Mouse (Mus musculus): Measurements from ENCODE around the gene Ppp3ca. TPM values are rescaled to one million over a fixed set of nuclear protein-coding genes. Genes with fewer than 3 reads are reported as not detected.

Gene Ppp3ca
- polyA plus RNA-seq, 1 experiment: 9.7 TPM

- Histone ChIP-seq H3ac (ENCODE audit: control insufficient read depth, insufficient read length, low read depth) (no peak overlapping the region), H3K27me3 (ENCODE audit: control insufficient read depth, insufficient read depth, insufficient read length) (no peaks in the 10 kb centered on the region), H3K4me3 (ENCODE audit: insufficient read depth, poor library complexity, severe bottlenecking) (no peak overlapping the region), H3K36me3 (ENCODE audit: control insufficient read depth, insufficient read depth) (no peaks in the 10 kb centered on the region), H3K79me2 (ENCODE audit: control insufficient read depth, insufficient read depth) (peaks cover 98% of the 10 kb centered on the region), H3K79me3 (ENCODE audit: low read depth) (peaks cover 54% of the 10 kb centered on the region)
- TF ChIP-seq CEBPB (IDR thresholded peaks at IDR 0.05; ENCODE audit: low read depth) (no peak), CTCF (IDR thresholded peaks at IDR 0.05; ENCODE audit: control insufficient read depth, insufficient read depth, insufficient read length) (no peak), MYOG (IDR thresholded peaks at IDR 0.05; ENCODE audit: control insufficient read depth, extremely low read depth, insufficient read length) (no peak), USF1 (IDR thresholded peaks at IDR 0.05; ENCODE audit: low read depth) (no peak), MAX (IDR thresholded peaks at IDR 0.05) (no peak), MYOD1 (IDR thresholded peaks at IDR 0.05; ENCODE audit: control insufficient read depth, insufficient read length, low read depth) (no peak), FOSL1 (IDR thresholded peaks at IDR 0.05; ENCODE audit: insufficient read depth, low read length, poor library complexity, severe bottlenecking) (no peak)
These were observed 10.1 kb downstream of the Ppp3ca start for GRCm38 (mm10) chr3:136679903-136680491.

DNA sequence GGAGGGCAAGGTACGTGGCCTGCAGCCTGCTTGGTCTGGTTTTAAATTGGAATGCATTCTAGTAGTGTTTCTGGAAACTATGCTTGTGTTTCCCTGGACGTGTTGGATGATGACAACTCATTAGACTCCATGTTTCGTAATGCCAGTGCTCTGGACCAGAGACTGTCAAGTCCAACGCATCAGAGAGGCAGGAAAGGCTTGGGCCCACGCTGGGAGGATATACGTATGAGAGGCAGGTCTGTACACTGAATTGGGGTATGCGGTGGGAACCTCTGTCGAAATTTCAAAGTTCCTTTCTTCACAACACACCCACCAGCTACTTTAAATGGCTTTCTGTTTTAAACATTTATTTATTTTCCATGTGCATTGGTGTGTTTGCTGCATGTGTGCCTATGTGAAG, 12.3 kb downstream of the Ppp3ca start:
- TF ChIP-seq MYOD1 (IDR thresholded peaks at IDR 0.05; ENCODE audit: control insufficient read depth, insufficient read length, low read depth): no peak
- TF ChIP-seq CEBPB (IDR thresholded peaks at IDR 0.05; ENCODE audit: low read depth): no peak
- no peak for TF ChIP-seq MYOG (IDR thresholded peaks at IDR 0.05; ENCODE audit: control insufficient read depth, extremely low read depth, insufficient read length)
- no peak for TF ChIP-seq FOSL1 (IDR thresholded peaks at IDR 0.05; ENCODE audit: insufficient read depth, low read length, poor library complexity, severe bottlenecking)
- TF ChIP-seq MAX (IDR thresholded peaks at IDR 0.05): no peak
- no peak for TF ChIP-seq USF1 (IDR thresholded peaks at IDR 0.05; ENCODE audit: low read depth)
- no peak for TF ChIP-seq CTCF (IDR thresholded peaks at IDR 0.05; ENCODE audit: control insufficient read depth, insufficient read depth, insufficient read length)
- Histone ChIP-seq H3ac (ENCODE audit: control insufficient read depth, insufficient read length, low read depth) (no peak overlapping the region), H3K79me3 (ENCODE audit: low read depth) (peaks cover 46% of the 10 kb centered on the region), H3K79me2 (ENCODE audit: control insufficient read depth, insufficient read depth) (peaks cover 93% of the 10 kb centered on the region), H3K27me3 (ENCODE audit: control insufficient read depth, insufficient read depth, insufficient read length) (no peaks in the 10 kb centered on the region), H3K4me3 (ENCODE audit: insufficient read depth, poor library complexity, severe bottlenecking) (no peak overlapping the region), H3K36me3 (ENCODE audit: control insufficient read depth, insufficient read depth) (no peaks in the 10 kb centered on the region)

GRCm38 (mm10) chr3:136684191-136684958, 14.5 kb downstream of the Ppp3ca start:
- no peak overlapping the region for H3ac ChIP-seq (ENCODE audit: control insufficient read depth, insufficient read length, low read depth)
- H3K27me3 ChIP-seq (ENCODE audit: control insufficient read depth, insufficient read depth, insufficient read length): no peaks in the 10 kb centered on the region
- peaks cover 93% of the 10 kb centered on the region for H3K79me2 ChIP-seq (ENCODE audit: control insufficient read depth, insufficient read depth)
- H3K4me3 ChIP-seq (ENCODE audit: insufficient read depth, poor library complexity, severe bottlenecking): no peak overlapping the region
- peaks cover 46% of the 10 kb centered on the region for H3K79me3 ChIP-seq (ENCODE audit: low read depth)
- no peaks in the 10 kb centered on the region for H3K36me3 ChIP-seq (ENCODE audit: control insufficient read depth, insufficient read depth)
- TF ChIP-seq CTCF (IDR thresholded peaks at IDR 0.05; ENCODE audit: control insufficient read depth, insufficient read depth, insufficient read length) (no peak), CEBPB (IDR thresholded peaks at IDR 0.05; ENCODE audit: low read depth) (no peak), USF1 (IDR thresholded peaks at IDR 0.05; ENCODE audit: low read depth) (no peak), MYOD1 (IDR thresholded peaks at IDR 0.05; ENCODE audit: control insufficient read depth, insufficient read length, low read depth) (no peak), MYOG (IDR thresholded peaks at IDR 0.05; ENCODE audit: control insufficient read depth, extremely low read depth, insufficient read length) (no peak), FOSL1 (IDR thresholded peaks at IDR 0.05; ENCODE audit: insufficient read depth, low read length, poor library complexity, severe bottlenecking) (no peak), MAX (IDR thresholded peaks at IDR 0.05) (no peak)

DNA sequence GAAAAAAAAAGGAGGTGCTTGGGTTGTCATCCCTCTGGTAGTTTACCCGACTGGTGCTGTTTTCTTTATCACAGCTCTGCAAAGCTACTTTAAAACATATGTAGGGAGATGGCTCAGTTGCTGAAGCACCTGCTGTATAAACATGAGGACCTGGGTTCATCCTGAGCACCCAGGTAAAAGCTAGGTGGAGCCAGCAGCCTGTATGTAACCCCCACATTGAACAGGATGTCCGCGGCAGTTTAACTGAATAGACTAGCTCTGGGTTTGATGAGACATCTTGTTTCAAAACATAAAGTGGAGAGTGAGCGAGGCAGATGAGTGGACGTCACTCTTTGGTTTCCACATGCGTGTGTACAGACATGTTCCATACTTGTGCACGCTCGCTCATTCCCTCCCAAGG, 16.5 kb downstream of the Ppp3ca start:
- no peaks in the 10 kb centered on the region for H3K36me3 ChIP-seq (ENCODE audit: control insufficient read depth, insufficient read depth)
- H3K27me3 ChIP-seq (ENCODE audit: control insufficient read depth, insufficient read depth, insufficient read length): no peaks in the 10 kb centered on the region
- peaks cover 92% of the 10 kb centered on the region for H3K79me2 ChIP-seq (ENCODE audit: control insufficient read depth, insufficient read depth)
- H3ac ChIP-seq (ENCODE audit: control insufficient read depth, insufficient read length, low read depth): no peak overlapping the region
- H3K4me3 ChIP-seq (ENCODE audit: insufficient read depth, poor library complexity, severe bottlenecking): no peak overlapping the region
- TF ChIP-seq CTCF (IDR thresholded peaks at IDR 0.05; ENCODE audit: control insufficient read depth, insufficient read depth, insufficient read length): no peak
- TF ChIP-seq MAX (IDR thresholded peaks at IDR 0.05): no peak
- TF ChIP-seq CEBPB (IDR thresholded peaks at IDR 0.05; ENCODE audit: low read depth): no peak
- TF ChIP-seq MYOG (IDR thresholded peaks at IDR 0.05; ENCODE audit: control insufficient read depth, extremely low read depth, insufficient read length): no peak
- no peak for TF ChIP-seq FOSL1 (IDR thresholded peaks at IDR 0.05; ENCODE audit: insufficient read depth, low read length, poor library complexity, severe bottlenecking)
- no peak for TF ChIP-seq USF1 (IDR thresholded peaks at IDR 0.05; ENCODE audit: low read depth)
- TF ChIP-seq MYOD1 (IDR thresholded peaks at IDR 0.05; ENCODE audit: control insufficient read depth, insufficient read length, low read depth): no peak
- peaks cover 38% of the 10 kb centered on the region for H3K79me3 ChIP-seq (ENCODE audit: low read depth)

- H3K36me3 ChIP-seq (ENCODE audit: control insufficient read depth, insufficient read depth): no peaks in the 10 kb centered on the region
- no peak overlapping the region for H3K4me3 ChIP-seq (ENCODE audit: insufficient read depth, poor library complexity, severe bottlenecking)
- peaks cover 88% of the 10 kb centered on the region for H3K79me2 ChIP-seq (ENCODE audit: control insufficient read depth, insufficient read depth)
- no peak for TF ChIP-seq MAX (IDR thresholded peaks at IDR 0.05)
- TF ChIP-seq MYOG (IDR thresholded peaks at IDR 0.05; ENCODE audit: control insufficient read depth, extremely low read depth, insufficient read length): no peak
- TF ChIP-seq FOSL1 (IDR thresholded peaks at IDR 0.05; ENCODE audit: insufficient read depth, low read length, poor library complexity, severe bottlenecking): no peak
- no peak for TF ChIP-seq USF1 (IDR thresholded peaks at IDR 0.05; ENCODE audit: low read depth)
- TF ChIP-seq MYOD1 (IDR thresholded peaks at IDR 0.05; ENCODE audit: control insufficient read depth, insufficient read length, low read depth): no peak
- no peak for TF ChIP-seq CEBPB (IDR thresholded peaks at IDR 0.05; ENCODE audit: low read depth)
- TF ChIP-seq CTCF (IDR thresholded peaks at IDR 0.05; ENCODE audit: control insufficient read depth, insufficient read depth, insufficient read length): no peak
- no peaks in the 10 kb centered on the region for H3K27me3 ChIP-seq (ENCODE audit: control insufficient read depth, insufficient read depth, insufficient read length)
- H3K79me3 ChIP-seq (ENCODE audit: low read depth): peaks cover 36% of the 10 kb centered on the region
- no peak overlapping the region for H3ac ChIP-seq (ENCODE audit: control insufficient read depth, insufficient read length, low read depth)
These were observed 18.2 kb downstream of the Ppp3ca start for GRCm38 (mm10) chr3:136688101-136688586.
